Mouse (Mus musculus): ENCODE data around the gene Ypel2.

The Ypel2 gene

GRCm38 (mm10) chr11:86932201-86932600 lies 61.3 kb downstream of the Ypel2 start:
- DNase-seq (ENCODE audit: low spot score in 2 of 2): no peak

- no peak for DNase-seq (ENCODE audit: low spot score in 2 of 2)
These were observed 62.8 kb downstream of the Ypel2 start for GRCm38 (mm10) chr11:86930636-86931180.

GRCm38 (mm10) chr11:86929985-86930384 lies 63.5 kb downstream of the Ypel2 start:
- no peak for DNase-seq (ENCODE audit: low spot score in 2 of 2)

GRCm38 (mm10) chr11:86929531-86929930 lies 64.0 kb downstream of the Ypel2 start:
- no peak for DNase-seq (ENCODE audit: low spot score in 2 of 2)

- no peak for DNase-seq (ENCODE audit: low spot score in 2 of 2)
These were observed 68.3 kb downstream of the Ypel2 start for GRCm38 (mm10) chr11:86925085-86925638.

- DNase-seq (ENCODE audit: low spot score in 2 of 2): no peak
These were observed 68.9 kb downstream of the Ypel2 start for GRCm38 (mm10) chr11:86924629-86925028.

GRCm38 (mm10) chr11:86923654-86924053 lies 69.9 kb downstream of the Ypel2 start:
- DNase-seq (ENCODE audit: low spot score in 2 of 2): no peak

GRCm38 (mm10) chr11:86922029-86922428 lies 71.5 kb downstream of the Ypel2 start:
- no peak for DNase-seq (ENCODE audit: low spot score in 2 of 2)

GRCm38 (mm10) chr11:86921335-86921734 lies 72.2 kb downstream of the Ypel2 start:
- DNase-seq (ENCODE audit: low spot score in 2 of 2): no peak

- no peak for DNase-seq (ENCODE audit: low spot score in 2 of 2)
These were observed 73.1 kb downstream of the Ypel2 start for GRCm38 (mm10) chr11:86920111-86921080.

GRCm38 (mm10) chr11:86919468-86919867 lies 74.0 kb downstream of the Ypel2 start:
- DNase-seq (ENCODE audit: low spot score in 2 of 2): no peak

- no peak for DNase-seq (ENCODE audit: low spot score in 2 of 2)
These were observed 76.0 kb downstream of the Ypel2 start for GRCm38 (mm10) chr11:86917536-86917935.

GRCm38 (mm10) chr11:86916596-86917249 lies 76.8 kb downstream of the Ypel2 start:
- no peak for DNase-seq (ENCODE audit: low spot score in 2 of 2)

- no peak for DNase-seq (ENCODE audit: low spot score in 2 of 2)
These were observed 79.2 kb downstream of the Ypel2 start for GRCm38 (mm10) chr11:86914329-86914728.

GRCm38 (mm10) chr11:86910244-86910643 lies 83.3 kb downstream of the Ypel2 start:
- no peak for DNase-seq (ENCODE audit: low spot score in 2 of 2)

GRCm38 (mm10) chr11:86909028-86909427 lies 84.5 kb downstream of the Ypel2 start:
- DNase-seq (ENCODE audit: low spot score in 2 of 2): no peak

- no peak for DNase-seq (ENCODE audit: low spot score in 2 of 2)
These were observed 85.5 kb downstream of the Ypel2 start for GRCm38 (mm10) chr11:86907889-86908590.

GRCm38 (mm10) chr11:86906767-86907662 lies 86.5 kb downstream of the Ypel2 start:
- DNase-seq (ENCODE audit: low spot score in 2 of 2): no peak

GRCm38 (mm10) chr11:86906257-86906656 lies 87.2 kb downstream of the Ypel2 start:
- DNase-seq (ENCODE audit: low spot score in 2 of 2): no peak

GRCm38 (mm10) chr11:86905261-86905660 lies 88.2 kb downstream of the Ypel2 start:
- no peak for DNase-seq (ENCODE audit: low spot score in 2 of 2)

- DNase-seq (ENCODE audit: low spot score in 2 of 2): no peak
These were observed 88.8 kb downstream of the Ypel2 start for GRCm38 (mm10) chr11:86904706-86905105.

Data from spleen, postnatal 14 days (tissue).